Mouse (Mus musculus) forebrain, embryonic 14.5 days (tissue): ENCODE measurements around the gene Mxd3. TPM values are rescaled to one million over a fixed set of nuclear protein-coding genes. Genes with fewer than 3 reads are reported as not detected.
A peak's percentile ranks its signal among the peaks of the same experiment; 100 is the strongest.

Experiments used
- ATAC-seq: fragments of 200-750 bp; cut with Nextera tagmentation; 2 replicates; pipeline ENCODE4 v1.8.0; 2017; ENCODE audit warnings: mild to moderate bottlenecking, moderate library complexity
- DNase-seq: peaks from one replicate; pipeline ENCODE4 v3.0.0-alpha.2; 2015; ENCODE audit warnings: low spot score
- H3K27ac ChIP-seq: fragments of 300-500 bp; sonication (generic); 2 replicates; pipeline ENCODE4 v1.5.1; 2014; ENCODE audit warnings: low read depth, mild to moderate bottlenecking, control low read depth, low read length, moderate library complexity
- H3K27me3 ChIP-seq: fragments of 300-500 bp; sonication (generic); replicated peaks from 2 replicates; pipeline ENCODE4 v1.6.1; 2014; ENCODE audit warnings: low read length, control low read depth, mixed read lengths; ENCODE audit not compliant: control insufficient read depth, insufficient read depth
- H3K36me3 ChIP-seq: fragments of 300-500 bp; sonication (generic); 2 replicates; pipeline ENCODE4 v1.6.1; 2014; ENCODE audit warnings: low read length, control low read depth; ENCODE audit not compliant: control insufficient read depth, insufficient read depth
- H3K4me1 ChIP-seq: fragments of 300-500 bp; sonication (generic); 2 replicates; pipeline ENCODE4 v1.6.1; 2014; ENCODE audit warnings: antibody characterized with exemption, low read length, control low read depth; ENCODE audit not compliant: control insufficient read depth, insufficient read depth
- H3K4me2 ChIP-seq: fragments of 300-500 bp; sonication (generic); 2 replicates; pipeline ENCODE4 v1.6.1; 2014; ENCODE audit warnings: mild to moderate bottlenecking, control low read depth, low read length
- H3K4me3 ChIP-seq: fragments of 300-500 bp; sonication (generic); 2 replicates; pipeline ENCODE4 v1.5.1; 2014; ENCODE audit warnings: low read depth, low read length, control low read depth
- H3K9ac ChIP-seq: fragments of 300-500 bp; sonication (generic); 2 replicates; pipeline ENCODE4 v1.6.1; 2014; ENCODE audit warnings: mild to moderate bottlenecking, low read length, control low read depth, moderate library complexity
- H3K9me3 ChIP-seq: fragments of 300-500 bp; sonication (generic); replicated peaks from 2 replicates; pipeline ENCODE4 v1.6.1; 2016; ENCODE audit warnings: low read length, control low read depth, mixed read lengths; ENCODE audit not compliant: control insufficient read depth
- WGBS: fragments of 180-500 bp; shearing (Covaris S2); extraction: QIAGEN DNeasy Blood & Tissue Kit; methylation state at CpG from one replicate; pipeline ENCODE4 v1.1.7; 2014; 5-methylcytosine and 5-hydroxymethylcytosine counted together
- polyA plus RNA-seq: library from polyadenylated mRNA; unstranded; fragments of >200 nt; fragmentation: Nextera tagmentation; extraction: Ambion mirVana; gene quantifications from 2 replicates; pipeline ENCODE4 v1.2.1, GENCODE M21; 2014

The Mxd3 gene
- polyA plus RNA-seq, 1 experiment from 2014 or later: 37.1 TPM

DNA sequence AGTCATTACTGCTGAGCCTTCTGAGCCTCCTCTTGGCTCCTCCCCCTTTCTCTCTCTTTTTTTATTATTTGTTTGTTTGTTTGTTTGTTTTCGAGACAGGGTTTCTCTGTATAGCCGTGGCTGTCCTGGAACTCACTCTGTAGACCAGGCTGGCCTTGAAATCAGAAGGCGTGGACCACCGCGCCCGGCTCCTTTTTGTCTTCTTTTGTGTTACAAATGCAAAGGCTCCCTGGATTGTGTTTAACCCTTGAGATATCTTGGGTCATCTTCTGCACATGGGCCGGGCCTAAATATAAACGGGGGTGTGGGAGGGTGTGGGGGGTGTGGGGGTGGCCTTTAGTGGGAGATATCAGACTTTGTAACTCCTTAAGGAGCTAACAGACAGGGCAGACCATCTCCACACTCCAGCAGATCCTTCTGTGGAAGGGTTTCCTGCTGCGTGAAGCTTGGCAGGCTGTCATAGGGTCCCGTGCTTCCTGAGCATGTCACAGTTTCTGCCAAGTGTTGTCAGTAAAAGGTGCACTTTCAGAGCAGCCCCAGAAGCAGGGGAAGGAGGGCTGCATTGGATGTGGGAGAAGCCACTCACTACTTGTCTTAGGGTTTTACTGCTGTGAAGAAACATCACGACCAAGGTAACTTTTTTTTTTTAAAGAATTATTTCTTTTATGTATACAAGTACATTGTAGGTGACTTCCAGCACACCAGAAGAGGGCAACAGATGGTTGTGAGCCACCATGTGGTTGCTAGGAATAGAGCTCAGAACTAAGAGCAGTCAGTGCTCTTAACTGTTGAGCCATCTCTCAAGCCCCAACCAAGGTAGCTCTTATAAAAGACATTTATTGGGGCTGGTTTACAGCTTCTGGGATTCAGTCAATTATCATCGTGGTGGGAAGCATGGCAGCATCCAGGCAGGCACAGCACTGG, 8.8 kb upstream of the Mxd3 start:
- Histone ChIP-seq H3K4me1 (no peaks in the 10 kb centered on the region), H3K4me2 (no peak overlapping the region), H3K27ac (no peak overlapping the region), H3K27me3 (no peaks in the 10 kb centered on the region), H3K36me3 (no peaks in the 10 kb centered on the region), H3K4me3 (no peak overlapping the region), H3K9me3 (no peaks in the 10 kb centered on the region), H3K9ac (no peak overlapping the region)
- DNase-seq (peak; percentile 42), ATAC-seq (no peak)
- WGBS: 67% methylated on average over 12 of the region's 12 CpGs

DNA sequence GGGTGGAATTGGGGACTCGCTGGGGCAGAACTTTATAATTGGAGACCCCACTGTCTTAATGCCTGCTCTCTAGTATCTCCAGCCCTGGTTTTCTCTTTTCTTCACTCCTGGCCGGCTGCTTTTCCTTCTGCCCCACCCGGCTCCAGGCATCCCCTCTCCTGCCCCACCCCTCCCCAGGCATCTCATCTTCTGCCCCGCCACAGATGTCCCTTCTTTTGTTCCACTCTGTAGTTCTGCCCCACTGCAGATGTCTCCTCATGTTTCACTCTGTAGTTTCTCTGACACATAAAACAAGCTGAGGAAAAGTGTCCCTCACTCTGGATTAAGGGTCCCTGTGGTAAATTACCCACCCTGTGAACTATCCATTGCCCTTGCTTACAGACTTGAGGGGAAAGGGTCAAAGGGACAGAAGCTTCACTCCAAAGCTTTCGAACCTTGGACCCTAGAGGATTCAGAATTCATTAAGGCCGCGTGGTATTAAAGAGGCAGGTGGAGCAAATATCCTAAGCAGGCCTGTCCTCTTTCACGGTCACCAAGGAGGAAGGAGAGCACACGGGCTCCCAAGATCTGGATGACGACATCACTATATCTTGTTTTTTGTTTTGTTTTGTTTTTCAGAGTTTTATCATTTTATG, 7.8 kb upstream of the Mxd3 start:
- no peak for ATAC-seq
- no peaks in the 10 kb centered on the region for H3K36me3 ChIP-seq
- H3K4me1 ChIP-seq: no peaks in the 10 kb centered on the region
- no peaks in the 10 kb centered on the region for H3K27me3 ChIP-seq
- H3K4me3 ChIP-seq: no peak overlapping the region
- no peaks in the 10 kb centered on the region for H3K9me3 ChIP-seq
- no peak overlapping the region for H3K9ac ChIP-seq
- H3K27ac ChIP-seq: no peak overlapping the region
- no peak overlapping the region for H3K4me2 ChIP-seq
- no peak for DNase-seq
- 79% methylated on average over 10 of the region's 10 CpGs for WGBS

DNA sequence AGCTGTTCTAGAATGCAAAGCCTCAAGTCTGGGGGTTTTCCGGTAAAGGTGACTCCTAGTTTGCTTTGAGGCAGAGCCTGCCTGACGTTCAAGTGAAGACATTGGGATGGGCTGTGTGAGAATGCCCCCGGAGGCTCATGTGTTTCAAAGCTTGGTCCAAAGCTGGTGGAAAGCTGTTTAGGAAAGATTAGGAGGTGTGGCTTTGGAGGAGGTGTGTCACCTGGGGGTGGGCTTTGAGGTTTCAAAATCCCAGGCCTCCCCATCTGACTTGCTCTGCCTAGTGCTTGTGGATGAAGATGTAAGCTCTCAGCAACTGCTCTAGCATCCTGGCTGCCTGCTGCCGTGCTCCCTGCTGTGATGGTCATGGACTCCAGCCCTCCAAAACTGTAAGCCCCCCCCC, 6.1 kb upstream of the Mxd3 start:
- Histone ChIP-seq H3K27me3 (no peaks in the 10 kb centered on the region), H3K4me3 (no peak overlapping the region), H3K36me3 (no peaks in the 10 kb centered on the region), H3K4me2 (no peak overlapping the region), H3K4me1 (peaks cover 2% of the 10 kb centered on the region; the same call in 1 of the 2 replicates), H3K9me3 (no peaks in the 10 kb centered on the region), H3K9ac (no peak overlapping the region), H3K27ac (no peak overlapping the region)
- ATAC-seq: no peak
- no peak for DNase-seq
- 82% methylated on average over 4 of the region's 4 CpGs for WGBS

DNA sequence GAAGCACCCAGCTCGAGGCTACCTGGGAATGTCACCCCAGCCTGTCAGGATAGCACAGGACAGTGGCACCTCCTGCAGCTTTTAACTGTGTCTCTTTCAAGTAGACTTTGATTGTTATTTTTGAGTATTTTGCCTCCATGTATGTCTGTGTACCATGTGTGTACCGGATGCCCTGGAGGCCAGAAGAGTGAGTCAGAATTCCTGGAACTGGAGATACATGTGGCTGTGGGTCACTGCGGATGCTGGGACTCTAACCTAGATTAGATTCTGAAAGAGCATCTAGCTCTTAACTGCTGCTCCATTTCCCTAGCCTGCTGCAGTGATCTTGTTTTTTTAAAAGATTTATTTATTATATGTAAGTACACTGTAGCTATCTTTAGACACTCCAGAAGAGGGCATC, 2.7 kb upstream of the Mxd3 start:
- DNase-seq: no peak
- H3K27me3 ChIP-seq: no peaks in the 10 kb centered on the region
- no peaks in the 10 kb centered on the region for H3K9me3 ChIP-seq
- peaks cover 19% of the 10 kb centered on the region for H3K4me1 ChIP-seq
- no peaks in the 10 kb centered on the region; the same call in 1 of the 2 replicates for H3K36me3 ChIP-seq
- no peak overlapping the region for H3K27ac ChIP-seq
- ATAC-seq: no peak
- WGBS: 83% methylated on average over 3 of the region's 3 CpGs
- no peak overlapping the region for H3K4me3 ChIP-seq
- no peak overlapping the region for H3K9ac ChIP-seq
- no peak overlapping the region for H3K4me2 ChIP-seq

DNA sequence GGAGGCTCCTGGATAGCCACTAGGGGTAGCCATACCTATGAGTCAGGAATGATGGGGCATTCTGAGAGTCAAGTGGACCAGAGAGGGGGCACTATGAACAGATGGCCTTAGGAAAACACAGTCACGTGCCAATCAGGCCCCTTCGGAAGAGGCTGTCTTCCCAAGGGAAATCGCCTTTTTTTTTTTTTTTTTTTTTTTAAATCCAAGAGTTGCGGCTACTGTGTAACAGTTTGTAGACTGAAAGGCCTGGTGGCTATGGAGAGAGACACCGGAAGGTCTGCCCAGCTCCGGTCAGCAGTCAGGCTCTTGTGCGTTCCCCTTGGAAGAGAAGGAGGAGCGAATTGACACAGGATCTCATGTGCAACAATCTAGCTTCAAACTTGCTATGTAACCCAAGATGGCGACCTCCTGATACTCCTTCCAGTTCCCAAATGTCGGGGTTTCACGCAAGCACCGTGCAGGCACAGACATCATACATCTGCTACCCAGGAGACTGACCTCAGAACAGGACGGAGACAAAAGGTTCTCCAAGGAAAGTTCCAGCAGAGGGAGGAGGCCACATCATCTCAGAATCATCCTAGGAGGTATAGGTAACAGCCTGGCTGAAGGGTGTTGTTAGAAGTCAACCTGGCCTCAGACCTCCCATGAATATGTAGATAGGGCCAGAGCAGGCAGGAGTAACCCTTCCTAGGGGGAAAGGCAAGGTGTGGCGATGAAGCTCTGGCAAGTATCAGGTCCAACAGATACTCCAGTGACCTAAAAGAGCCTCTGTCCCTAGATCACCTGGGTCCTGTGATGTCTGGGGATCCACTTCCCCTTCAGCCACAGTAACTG, 1.2 kb upstream of the Mxd3 start:
- Histone ChIP-seq H3K9ac (peak overlapping the region; percentile 72), H3K4me2 (peak overlapping the region; percentile 85), H3K4me3 (peak overlapping the region; percentile 56), H3K36me3 (peaks cover 11% of the 10 kb centered on the region), H3K27me3 (no peaks in the 10 kb centered on the region), H3K4me1 (peaks cover 23% of the 10 kb centered on the region), H3K9me3 (no peaks in the 10 kb centered on the region), H3K27ac (peak overlapping the region; percentile 85)
- ATAC-seq (no peak), DNase-seq (no peak)
- WGBS: 58% methylated on average over 14 of the region's 14 CpGs

DNA sequence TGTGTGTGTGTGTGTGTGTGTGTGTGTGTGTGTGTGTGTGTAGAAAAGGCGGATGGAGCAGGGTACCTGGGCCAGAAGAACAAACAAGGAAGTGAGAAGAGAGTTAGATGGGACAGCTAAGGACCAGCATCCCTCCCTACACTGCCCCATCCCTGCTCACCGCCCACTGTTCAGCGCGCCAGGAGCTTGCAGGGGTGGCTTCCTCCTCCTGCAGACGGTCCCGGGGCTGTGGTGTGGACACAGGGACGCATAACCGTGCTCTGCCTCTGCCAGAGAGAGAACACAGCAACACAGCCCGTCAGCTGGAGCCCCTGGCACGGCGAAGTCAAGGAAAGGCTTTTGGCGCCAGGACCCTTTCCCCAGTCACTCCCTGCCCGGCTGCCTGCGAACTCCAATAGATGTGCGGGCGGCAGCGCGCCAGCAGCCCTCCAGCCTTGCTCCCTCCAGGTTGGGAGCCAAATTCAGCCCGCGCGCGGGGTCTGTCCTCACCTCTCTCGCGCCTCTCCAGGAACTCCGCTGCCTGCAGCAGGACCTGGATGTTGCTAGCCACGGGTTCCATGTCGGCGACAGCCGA, 427 bp downstream of the Mxd3 start:
- peak; percentile 71 for DNase-seq

DNA sequence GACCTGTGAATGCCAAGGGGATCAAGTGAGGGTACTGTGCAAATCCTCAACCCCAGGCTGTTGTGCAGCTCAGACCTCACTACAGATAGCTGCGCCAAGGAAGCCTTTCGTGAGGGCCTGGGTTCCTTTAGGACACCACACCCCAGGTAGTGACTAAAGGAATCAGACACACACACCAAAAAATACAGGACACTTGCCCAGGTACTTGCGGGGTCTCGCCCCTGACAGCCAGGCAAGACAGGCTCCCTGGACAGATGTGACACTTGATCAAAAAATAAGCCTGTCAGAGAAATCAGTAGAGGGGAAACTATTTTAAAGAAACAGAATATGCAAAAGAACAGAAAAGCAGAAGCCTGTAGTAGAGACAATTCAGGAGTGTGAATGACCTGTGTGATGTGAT, 982 bp downstream of the Mxd3 start:
- H3K9ac ChIP-seq: peak overlapping the region; percentile 72
- DNase-seq (no peak), ATAC-seq (no peak)
- WGBS: 74% methylated on average over 4 of the region's 4 CpGs
- peak overlapping the region; percentile 56 for H3K4me3 ChIP-seq
- no peaks in the 10 kb centered on the region for H3K27me3 ChIP-seq
- no peaks in the 10 kb centered on the region for H3K9me3 ChIP-seq
- peaks cover 23% of the 10 kb centered on the region for H3K4me1 ChIP-seq
- H3K27ac ChIP-seq: no peak overlapping the region
- peak overlapping the region; percentile 85 for H3K4me2 ChIP-seq
- H3K36me3 ChIP-seq: peaks cover 31% of the 10 kb centered on the region

More for the DNA sequence above, 427 bp downstream of the Mxd3 start:
- peak overlapping the region; percentile 62; the same call in 1 of the 2 replicates for H3K27ac ChIP-seq
- H3K4me2 ChIP-seq: peak overlapping the region; percentile 85
- no peaks in the 10 kb centered on the region for H3K9me3 ChIP-seq
- H3K4me1 ChIP-seq: peaks cover 23% of the 10 kb centered on the region
- no peaks in the 10 kb centered on the region for H3K27me3 ChIP-seq
- H3K4me3 ChIP-seq: peak overlapping the region; percentile 56
- peak; percentile 41 for ATAC-seq
- WGBS: under 1% methylated on average over 29 of the region's 29 CpGs
- peaks cover 26% of the 10 kb centered on the region for H3K36me3 ChIP-seq
- H3K9ac ChIP-seq: peak overlapping the region; percentile 72

DNA sequence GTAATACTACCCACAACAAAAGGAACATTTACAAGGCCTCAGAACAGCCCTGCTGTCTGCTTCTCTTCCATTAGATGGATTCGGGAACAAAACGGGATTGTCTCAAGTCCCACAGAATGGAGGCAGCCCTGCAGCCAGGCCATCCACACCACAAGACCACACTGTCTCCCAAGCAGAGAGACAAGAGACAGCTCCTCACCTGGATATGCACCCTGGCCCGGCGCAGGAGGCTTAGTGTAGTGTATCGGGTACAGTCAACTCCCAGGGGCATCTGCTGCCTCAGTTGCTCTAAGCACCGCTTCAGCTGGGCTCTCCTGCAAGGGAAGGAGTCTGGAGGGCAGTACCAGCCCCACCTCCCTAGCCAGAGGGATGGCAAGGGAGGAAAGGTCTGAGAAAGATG, 1.5 kb downstream of the Mxd3 start:
- no peaks in the 10 kb centered on the region for H3K9me3 ChIP-seq
- H3K27me3 ChIP-seq: no peaks in the 10 kb centered on the region
- 86% methylated on average over 6 of the region's 6 CpGs for WGBS
- DNase-seq: no peak
- no peak overlapping the region for H3K27ac ChIP-seq
- peak overlapping the region; percentile 56 for H3K4me3 ChIP-seq
- H3K4me1 ChIP-seq: peaks cover 25% of the 10 kb centered on the region
- H3K9ac ChIP-seq: peak overlapping the region; percentile 72; the same call in 1 of the 2 replicates
- ATAC-seq: no peak
- peaks cover 36% of the 10 kb centered on the region for H3K36me3 ChIP-seq
- H3K4me2 ChIP-seq: peak overlapping the region; percentile 85
